Mouse (Mus musculus) heart, adult 8-10 months (tissue): ENCODE data around the gene Ptprt. TPM values are rescaled to one million over a fixed set of nuclear protein-coding genes. Genes with fewer than 3 reads are reported as not detected.

Experiments
- DNase-seq: peaks from one replicate; pipeline ENCODE4 v3.0.0; 2022; ENCODE audit warnings: low spot score
- total RNA-seq, 4 experiments: library from RNA; stranded (reverse); gene quantifications; 2 replicates each; pipeline ENCODE4 v1.2.4; 2022

The Ptprt gene
- total RNA-seq, 4 experiments from 2014 or later, result 0.03 to 0.12 (median 0.07) TPM

DNA sequence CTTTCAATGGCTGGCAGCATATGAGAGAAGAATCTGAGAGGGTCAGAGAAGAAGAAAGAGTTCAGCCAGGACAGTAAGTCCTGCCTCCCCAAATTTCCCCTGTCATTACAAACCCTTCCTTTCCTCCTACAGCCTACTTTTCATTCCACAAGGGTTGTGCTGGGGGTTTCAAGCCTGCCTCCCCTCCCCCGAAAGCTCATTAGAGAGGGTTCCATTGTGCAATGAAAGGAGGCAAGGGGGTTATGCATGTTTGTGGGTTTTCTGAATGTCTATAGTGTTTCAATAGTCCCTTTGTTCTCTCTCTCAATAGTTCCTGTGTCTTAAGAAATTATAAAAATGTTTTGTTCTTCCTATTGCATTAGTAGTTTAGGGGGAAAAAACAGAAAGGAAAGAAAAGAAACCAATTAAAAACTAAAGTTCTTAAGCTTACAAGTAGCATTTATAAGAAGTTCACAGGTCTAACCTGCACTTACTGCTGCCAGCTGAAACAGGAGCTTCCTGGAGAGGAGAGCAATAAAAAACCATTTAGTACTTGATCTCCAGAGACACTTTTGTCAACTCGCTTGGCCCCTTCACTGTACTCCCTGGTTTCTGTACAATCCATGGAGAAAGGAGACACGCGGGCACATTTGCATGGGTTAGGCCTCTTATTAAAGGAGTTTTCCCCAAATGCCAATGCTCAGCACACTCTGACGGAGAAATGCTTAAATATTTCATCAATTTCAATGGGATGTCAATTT lies 247.7 kb downstream of the Ptprt start:
- DNase-seq, result no peak

DNA sequence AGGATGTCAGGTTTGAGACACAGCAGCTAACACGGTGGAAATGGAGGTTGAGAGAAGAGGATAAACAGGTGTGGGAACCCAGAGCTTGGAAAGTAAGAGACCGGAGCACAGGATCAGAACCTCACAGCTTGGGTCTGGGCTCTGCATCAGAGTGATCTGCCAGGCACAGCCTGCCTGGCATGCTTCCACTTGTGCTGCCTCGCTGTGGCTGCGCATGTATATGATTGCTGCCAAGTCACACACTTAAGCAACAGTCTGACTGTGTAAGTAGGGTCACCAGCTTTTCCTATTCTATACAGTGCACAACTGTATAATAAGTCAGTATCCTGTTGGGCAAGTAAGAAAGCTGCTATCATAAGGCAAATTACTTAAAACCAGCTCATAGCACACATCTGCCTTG lies 249.9 kb downstream of the Ptprt start:
- no peak for DNase-seq

DNA sequence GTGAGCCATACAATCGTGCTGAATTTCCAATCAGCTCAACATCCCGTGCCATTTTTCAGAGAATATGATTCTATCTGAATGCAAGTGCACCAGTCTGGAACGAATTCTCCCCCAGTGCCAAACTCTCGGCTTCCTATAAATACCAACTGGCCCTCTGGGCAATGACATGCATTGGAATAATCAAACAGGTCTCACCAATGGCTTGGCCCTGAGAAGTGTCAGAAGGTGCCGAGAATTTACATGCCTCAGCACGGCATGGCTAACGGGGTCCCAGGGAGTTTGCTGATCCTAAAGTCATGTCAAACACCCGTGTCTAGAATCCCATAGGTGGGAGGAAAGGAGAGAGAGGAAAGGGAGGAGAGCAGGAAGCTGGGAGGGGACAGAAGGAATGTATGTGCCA lies 251.7 kb downstream of the Ptprt start:
- DNase-seq, result no peak

DNA sequence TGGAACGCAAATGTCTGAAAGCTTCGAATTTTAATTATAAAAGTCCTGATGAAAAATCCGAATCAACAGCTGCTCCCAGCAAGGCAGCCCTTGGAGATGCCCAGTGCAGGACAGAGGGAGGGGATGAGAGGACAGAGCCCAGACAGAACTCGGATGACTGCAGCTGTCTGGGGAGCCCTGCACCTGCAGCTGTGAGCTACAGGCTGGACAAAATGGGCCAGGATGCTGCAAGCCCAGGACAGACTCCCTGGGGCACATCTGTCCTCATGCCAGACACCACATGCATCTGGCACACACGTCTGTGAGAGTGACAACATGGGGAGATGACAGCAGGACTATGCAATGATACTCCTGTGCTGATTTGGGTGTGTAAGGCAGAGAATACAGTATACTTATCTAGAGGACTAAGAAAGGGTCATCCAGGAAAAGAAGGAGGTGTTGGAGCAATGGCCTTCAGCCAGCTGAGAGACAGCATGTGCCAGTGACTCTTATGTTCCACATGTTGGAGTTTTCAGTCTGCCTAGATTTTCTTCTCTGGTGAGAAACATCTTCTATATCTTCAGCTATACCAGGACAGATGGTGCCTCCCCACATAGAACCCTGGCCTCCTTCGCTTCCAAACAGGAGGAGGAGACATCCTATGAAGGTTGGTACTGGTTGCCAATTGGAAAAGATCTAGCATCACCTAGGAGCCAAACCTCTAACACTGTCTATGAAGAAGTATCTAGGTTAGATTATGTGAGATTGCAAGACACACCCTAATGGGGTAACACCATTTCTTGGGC lies 259.4 kb downstream of the Ptprt start:
- DNase-seq, result no peak

DNA sequence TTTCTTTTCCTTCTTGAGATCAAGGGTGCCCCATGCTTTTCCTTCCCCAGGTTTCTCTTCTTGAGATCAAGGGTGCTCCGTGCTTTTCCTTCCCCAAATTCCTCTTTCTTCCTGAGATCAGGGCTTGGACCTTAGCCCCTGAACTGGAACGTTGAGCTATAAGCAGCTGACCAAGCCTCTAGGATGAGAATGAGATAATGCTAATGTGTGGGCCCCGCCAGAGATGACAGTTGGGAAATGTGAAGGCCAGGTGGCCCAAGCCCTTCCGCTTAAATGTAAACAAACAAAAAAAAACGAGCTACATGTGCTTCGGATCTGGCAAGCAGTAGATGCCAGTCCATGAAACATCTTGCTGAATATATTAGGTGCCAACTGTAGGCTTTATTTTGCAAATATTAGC lies 266.3 kb downstream of the Ptprt start:
- DNase-seq, result no peak

DNA sequence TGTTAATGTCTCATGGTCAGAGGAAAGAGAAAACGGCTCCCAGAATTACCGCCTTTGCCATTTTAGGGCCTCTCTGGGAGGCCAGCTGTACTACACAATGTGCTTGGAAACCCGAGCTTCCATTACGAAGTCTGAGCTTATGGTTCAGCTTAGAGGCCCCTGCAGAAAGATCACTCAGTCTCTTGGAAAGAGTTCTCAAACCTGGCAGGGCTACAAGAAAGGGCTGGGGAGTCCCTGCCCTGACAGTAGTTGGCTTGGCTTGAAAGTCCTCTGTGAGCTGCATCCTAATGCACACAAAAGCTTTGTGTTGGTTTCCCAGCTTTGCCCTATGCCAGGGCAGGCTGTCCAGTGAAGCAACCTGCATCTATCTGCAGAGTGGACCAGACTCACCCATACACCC lies 269.1 kb downstream of the Ptprt start:
- DNase-seq, result no peak

DNA sequence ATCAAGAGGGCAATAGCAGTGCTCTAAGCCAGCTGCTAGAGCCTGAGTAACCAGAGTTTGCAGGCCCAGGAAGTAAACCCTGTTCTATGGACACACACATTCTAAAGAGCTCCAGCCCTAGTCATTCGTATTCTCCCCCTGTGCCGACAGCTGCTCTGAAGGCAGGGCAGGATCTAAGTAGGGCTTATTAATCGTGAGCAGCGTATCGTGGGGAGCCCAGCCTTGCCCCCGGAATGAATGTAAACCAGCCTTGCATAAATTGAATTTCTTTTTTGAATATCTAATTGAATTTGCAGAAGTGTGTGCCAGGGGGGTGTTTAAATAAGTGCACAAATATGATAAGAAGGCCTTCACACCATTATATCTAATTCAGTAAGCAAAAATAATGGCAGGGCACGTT lies 283.6 kb downstream of the Ptprt start:
- no peak for DNase-seq

DNA sequence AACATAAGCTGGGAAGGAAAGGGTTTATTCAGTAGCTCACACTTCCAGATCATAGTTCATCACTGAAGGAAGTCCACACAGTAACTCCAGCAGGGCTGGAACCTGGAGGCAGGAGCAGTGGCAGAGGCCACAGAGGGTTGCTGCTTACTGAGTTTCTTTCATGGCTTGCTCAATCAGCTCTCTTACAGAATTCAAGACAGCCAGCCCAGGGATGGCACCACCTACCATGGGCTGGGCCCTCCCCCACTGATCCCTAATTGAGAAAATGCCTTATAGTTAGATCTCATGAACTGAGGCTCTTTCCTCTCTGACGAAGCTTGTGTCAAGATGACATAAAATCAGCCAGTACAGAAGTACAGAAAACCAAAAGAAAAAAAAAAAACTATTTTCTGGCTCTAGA lies 311.9 kb downstream of the Ptprt start:
- no peak for DNase-seq

DNA sequence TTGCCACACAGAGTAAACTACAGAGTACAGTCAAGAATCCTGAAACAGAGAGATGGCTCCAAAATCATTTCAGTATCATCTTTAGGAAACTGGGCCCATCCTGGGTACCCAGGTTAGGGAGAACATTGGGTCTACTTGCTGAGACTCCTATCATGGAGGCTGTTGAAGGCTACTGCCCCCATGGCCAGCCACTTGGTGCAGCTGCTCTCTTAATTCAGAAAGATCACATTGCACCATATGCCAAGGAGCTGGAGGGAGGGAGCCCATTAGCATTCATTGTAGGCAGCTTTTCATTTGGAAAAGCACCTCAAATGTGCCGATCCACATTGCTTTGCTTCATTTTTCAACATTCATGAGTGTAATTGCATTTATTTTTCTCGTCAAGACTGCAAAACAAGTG lies 319.1 kb downstream of the Ptprt start:
- DNase-seq, result no peak

DNA sequence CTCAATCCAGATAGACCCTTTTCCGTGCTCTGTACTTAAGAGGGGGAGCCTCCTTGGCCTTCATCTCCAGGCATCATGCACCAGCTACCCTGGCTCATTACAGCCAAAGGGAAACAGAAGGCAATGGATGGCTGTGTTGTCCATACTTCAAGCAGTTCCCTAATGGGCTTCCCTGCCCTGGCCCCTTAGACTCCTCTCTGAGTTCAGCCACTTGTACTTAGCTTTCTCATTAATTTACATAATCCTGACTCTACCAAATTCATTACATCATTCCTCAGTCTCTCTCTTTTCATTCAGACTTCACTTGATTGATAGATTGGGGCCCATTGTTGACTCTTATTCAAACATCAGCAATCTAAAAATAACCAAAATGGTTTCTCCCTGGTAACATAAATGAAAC lies 320.7 kb downstream of the Ptprt start:
- no peak for DNase-seq

DNA sequence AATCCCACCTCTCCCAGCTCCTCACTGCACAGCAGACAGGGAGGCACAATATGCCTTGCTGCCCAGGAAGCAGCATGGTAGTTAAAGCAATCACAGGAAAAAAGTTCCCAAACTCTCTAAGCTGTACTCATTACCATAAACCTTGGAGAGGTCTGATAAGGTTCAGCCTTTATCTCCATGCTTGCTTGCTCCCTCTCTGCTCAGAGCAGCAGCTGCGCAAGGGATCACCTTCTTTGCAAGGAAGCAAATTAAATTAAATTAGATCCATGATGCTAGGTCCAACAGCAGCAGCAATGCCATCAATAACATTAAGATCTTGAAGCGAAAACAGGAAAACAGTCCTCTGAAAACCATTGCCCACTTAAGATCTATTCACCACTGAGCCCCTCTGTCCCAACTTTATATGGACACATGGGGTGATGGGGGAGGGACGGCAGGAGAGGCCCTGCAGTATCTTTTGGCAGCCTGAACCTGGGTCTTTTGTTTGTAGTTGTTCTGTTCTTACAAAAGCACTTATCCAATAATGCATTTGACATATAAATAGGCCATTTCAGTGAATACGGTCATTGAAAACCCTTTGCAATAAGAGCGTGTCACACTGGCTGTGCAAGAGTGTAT lies 328.8 kb downstream of the Ptprt start:
- DNase-seq, result no peak

DNA sequence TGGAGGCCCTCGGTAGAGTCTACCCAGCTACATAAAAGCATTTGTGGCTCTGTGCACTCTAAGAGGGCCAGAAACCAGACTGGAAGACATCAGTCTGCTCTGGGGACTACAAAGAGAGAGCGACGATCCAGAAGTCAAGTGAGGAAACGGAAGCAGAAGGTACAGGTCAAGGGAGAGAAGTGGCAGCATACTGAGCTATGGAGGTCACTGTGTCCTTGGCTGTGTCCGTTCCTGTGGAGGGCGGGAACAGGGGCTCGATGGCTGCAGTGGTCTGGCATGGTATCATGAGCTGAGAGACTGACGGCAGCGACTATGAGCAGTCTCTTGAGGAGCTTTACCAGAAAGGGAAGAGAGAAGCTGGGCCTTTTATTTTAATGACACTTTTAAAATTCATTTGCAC lies 331.5 kb downstream of the Ptprt start:
- no peak for DNase-seq

DNA sequence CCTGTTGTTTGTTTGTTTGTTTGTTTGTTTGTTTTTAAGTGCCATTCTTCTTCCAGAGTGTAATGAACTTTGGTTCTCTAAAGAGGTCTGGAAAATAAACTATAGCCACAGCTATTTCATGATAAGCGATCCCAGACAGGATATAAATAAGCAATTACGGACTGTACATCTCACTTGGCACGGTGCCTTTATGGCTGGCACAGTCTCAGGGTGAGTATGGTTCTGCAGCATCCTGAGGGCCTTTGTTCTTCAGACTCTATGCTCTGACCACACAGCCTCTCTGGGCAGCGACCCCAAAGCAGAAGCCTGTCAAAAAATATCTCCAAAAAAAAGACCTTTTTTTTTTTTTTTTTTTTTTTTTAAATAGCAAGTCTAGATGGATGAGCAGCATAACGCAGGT lies 338.5 kb downstream of the Ptprt start:
- no peak for DNase-seq

DNA sequence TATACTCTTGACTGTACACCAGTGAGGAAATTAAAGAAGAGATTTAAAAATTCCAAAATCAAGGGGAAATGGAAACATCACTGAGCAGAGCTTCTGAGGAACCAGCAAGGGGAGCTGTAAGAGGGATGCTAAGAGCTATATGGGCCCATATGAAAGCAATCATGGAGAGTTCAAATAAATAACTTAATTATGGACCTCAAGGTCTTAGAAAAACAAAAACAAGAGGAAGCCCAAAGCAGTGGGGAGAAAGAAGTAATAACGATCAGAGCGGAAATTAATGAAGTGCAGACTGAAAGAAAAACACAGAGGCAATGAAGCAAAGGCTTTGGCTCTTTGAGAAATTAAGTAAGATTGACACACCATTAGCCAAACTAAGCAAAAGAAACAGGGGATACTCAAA lies 353.0 kb downstream of the Ptprt start:
- no peak for DNase-seq

DNA sequence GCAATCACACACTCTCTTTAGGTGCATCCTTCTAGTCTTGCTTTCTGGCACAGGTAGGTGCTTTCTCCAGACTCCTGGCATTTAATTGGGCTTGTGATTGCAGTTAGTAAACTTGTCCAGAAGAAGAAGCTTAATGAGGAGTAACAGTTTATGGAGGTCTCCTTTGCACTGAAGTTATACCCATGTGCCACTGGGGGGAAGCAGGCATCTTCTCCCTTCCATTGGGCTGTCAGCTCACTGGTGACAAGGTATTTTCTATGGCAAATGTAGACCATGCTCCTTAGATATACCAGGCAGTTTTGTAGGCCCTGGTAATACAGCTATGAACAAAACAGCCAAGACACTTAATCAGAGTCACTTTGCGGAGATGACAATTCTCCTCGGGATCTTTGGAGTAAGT lies 366.9 kb downstream of the Ptprt start:
- no peak for DNase-seq

DNA sequence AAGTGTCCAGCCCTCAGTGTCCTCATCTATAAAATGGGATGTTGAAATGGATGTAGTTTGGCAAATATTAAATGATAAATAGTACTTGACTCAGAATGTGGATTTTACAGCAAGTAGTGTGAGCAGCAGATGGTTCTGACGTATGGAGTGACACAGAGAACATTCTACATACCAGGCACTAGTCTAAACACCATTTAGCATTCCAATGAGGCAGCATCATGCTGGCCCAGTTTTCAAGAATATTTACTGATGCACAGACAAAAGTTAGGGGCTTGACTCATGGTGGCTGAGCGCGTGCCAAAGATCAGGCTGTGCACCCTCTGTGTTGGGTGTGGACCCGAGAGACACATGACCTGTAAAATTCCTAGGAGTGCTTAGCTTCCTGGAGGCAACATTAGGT lies 378.3 kb downstream of the Ptprt start:
- DNase-seq, result no peak

DNA sequence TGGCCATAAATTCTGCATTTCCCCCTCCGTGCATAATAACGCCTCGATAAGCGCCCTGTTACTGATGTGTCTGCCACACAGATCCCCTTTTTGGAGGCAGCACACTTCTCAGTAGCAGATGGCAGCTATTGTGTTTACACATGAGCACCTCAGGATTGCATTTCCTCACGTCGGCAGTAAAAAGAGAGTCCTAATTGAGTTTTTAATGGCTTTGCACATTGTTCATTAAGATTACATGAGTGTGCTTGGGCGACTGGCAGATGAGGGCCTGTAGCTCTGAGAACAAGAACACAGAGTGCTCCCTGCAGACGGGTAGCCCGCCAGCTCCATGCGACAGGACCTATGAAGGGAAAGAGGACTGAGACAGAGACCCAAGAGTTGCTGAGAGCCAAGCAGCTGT lies 378.8 kb downstream of the Ptprt start:
- DNase-seq, result no peak

DNA sequence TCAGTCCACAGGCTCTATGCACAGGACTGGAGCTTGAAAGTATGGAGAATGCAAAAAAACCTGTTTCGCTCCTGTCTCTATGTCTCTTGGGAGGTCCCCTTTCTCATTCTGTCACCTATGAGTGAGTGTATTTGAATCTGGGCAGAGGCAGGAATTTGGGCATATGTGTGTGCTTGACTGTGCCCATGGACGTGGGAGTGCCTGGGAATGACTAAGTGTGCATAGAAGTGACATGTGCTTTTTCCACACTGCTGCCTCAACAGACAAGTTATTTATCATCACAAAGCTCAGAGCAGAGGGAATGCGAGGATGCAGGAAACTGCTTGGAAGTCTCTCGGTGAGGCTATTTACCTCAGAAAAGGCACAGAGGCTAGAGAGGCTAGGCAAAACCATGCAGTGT lies 387.1 kb downstream of the Ptprt start:
- no peak for DNase-seq

DNA sequence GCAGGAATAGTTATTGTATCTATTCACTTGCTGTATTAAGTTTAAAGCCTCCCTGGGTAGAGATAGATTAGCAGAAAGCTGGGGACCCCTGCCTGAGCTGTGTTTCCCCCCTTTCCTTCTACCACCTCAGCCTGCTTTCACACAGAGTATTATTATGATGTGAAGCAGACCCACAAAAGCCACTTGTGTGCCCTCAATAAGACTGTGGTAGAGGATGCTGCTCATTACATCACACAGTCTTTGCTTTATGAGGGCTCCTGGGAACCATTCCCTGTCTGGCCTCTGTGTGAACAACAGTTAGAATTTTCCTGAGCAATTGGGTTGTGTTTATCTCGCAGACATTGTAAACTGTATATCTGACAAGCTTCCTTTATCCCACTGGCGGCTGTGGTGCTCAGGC lies 409.7 kb downstream of the Ptprt start:
- DNase-seq, result no peak

DNA sequence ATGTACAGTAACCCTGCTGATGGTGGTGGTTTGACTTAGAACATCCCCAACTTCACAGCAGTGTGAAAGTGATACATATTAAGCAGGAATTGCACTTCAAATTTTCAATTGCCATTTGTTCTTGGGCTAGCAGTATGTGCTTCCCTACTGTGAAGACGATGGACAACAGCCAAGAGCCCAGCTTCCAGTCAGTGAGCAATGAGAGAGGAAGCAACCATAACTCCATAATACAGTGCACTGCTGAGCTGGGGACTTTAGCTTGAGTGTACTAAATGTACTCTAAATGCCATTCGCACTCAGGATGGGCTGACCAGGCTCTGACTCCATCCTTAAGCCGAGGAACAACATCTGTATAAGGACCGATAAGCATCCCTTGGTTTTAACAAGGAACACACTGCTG lies 412.7 kb downstream of the Ptprt start:
- no peak for DNase-seq

DNA sequence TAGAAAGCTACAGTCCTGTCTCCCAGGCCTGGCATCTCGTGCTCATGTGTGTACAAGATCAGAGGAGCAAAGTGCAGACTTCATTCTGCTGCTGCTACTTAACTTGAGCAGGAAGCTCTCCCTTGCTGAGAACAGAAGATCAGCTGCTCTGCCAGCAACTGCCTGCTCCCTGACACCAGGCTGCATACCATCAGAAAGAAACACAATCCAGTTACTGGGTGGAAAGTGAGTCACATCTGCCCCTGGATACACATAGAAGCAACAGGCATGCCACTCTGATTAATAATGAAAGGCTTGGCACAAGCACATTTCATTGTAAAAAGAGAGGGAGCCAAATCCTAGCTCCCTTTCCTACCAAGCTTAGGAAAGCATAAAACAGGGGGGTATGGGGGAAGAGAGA lies 438.5 kb downstream of the Ptprt start:
- DNase-seq, result no peak

DNA sequence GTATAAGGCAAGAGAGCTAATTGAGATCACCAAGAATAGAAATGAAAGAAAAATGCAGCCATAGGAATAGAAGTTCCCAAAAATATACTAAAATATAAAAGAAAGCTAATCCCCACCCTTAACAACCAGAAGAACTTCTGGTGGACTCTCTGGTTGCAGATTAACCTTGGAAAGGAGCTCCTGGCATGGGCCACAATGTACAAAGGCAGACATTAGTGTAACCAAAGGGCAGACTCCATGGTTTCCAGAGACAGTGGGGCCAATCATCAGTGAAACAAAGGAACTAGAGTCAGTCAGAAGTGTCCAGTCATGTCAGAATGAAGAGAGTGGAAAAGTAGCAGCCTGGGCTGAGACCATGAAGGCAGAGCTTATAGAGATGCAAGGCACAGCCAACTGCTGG lies 440.4 kb downstream of the Ptprt start:
- DNase-seq, result no peak

DNA sequence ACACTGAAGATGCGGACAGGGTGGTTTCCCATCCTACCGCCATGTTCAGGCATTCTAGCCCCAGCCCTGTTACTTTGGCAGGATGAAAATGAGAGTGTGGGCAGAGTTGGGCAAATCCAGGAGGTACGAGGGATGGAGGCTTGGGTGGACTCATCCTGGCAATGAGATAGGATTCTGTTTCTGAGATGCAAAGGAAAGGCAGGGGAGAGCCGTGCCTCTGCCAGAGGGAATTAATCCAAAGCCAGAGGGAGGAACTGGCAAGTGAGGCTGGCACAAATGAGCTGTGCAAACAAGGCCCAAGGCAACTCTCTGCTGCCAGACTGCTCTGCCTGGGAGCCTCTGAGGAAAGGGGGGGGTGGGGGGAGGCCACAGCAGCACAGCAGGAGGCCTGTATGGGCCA lies 441.4 kb downstream of the Ptprt start:
- DNase-seq, result no peak
